Mouse (Mus musculus) Muller cell, postnatal 12 days (primary cell): ENCODE measurements at regions not wholly inside any gene's neighbourhood (a gene's known extent, or its start where the extent isn't known, plus 50 kb on each side); places are given as distances from the start of the nearest gene placed in this dataset.
"Not testable (repeated sequence)": the region's sequence is repeated elsewhere in the genome, so short reads cannot be mapped to it uniquely, and the experiment has no call there.

Source experiments
- DNase-seq: peaks from one replicate; pipeline ENCODE4 v3.0.0-alpha.2; 2015; ENCODE audit errors: inconsistent ontology term

GRCm38 (mm10) chr15:19242962-19243361 lies 424.2 kb downstream of the Cdh10 start:
- DNase-seq, result not testable (repeated sequence)

GRCm38 (mm10) chr15:19247489-19247888 lies 428.7 kb downstream of the Cdh10 start:
- no peak for DNase-seq

GRCm38 (mm10) chr15:19275968-19276826 lies 457.4 kb downstream of the Cdh10 start:
- DNase-seq, result no peak

- no peak for DNase-seq
Measured at GRCm38 (mm10) chr15:19316380-19316779, 497.6 kb downstream of the Cdh10 start.

GRCm38 (mm10) chr15:19356322-19356721 lies 537.6 kb downstream of the Cdh10 start:
- DNase-seq, result no peak

GRCm38 (mm10) chr15:19360650-19361049 lies 541.9 kb downstream of the Cdh10 start:
- DNase-seq, result peak; percentile 13

GRCm38 (mm10) chr15:19389951-19390350 lies 571.2 kb downstream of the Cdh10 start:
- DNase-seq, result no peak

GRCm38 (mm10) chr15:19391250-19391982 lies 572.7 kb downstream of the Cdh10 start:
- peak; percentile 3 for DNase-seq

GRCm38 (mm10) chr15:19395681-19396080 lies 576.9 kb downstream of the Cdh10 start:
- DNase-seq, result no peak
